Mouse (Mus musculus): ENCODE measurements around the gene Sh3kbp1.

Gene Sh3kbp1

DNA sequence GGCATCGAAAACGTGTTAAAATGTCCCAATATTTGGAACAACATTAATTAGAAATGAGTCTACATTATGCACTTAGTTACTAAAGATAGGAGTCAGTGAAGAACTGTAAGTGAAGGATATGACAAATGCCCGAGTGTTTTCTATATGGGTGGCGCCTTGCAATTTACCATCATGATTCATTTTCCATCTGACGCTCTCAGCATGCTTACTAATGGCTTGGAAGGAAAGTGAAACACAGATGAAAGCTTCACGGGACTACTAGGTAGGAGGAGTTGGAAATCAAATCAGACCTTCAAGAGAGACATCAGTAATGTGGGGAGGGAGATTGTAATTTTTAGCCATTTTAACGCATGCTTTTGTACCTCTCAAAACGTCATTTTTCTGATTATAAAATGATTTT, 223.7 kb downstream of the Sh3kbp1 start:
- no peak for DNase-seq

DNA sequence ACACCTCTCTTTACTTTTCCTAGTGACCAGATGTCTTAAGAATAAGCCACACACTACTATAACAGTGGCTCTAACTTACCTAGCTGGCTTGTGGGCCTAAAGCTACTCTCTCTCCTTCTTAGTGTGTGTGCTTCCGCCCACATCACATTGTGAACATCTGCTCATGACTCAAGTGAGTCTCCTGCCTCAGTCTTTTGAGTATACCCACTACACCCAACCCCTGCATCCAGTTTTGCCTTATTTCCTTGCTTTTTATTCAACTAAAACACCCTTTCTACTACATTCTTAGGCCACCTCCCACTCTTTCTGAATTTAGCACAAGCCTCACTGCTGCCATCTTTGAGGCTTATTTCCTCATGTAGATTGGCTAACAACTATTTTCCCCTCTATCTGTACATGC, 229.8 kb downstream of the Sh3kbp1 start:
- DNase-seq, result no peak

DNA sequence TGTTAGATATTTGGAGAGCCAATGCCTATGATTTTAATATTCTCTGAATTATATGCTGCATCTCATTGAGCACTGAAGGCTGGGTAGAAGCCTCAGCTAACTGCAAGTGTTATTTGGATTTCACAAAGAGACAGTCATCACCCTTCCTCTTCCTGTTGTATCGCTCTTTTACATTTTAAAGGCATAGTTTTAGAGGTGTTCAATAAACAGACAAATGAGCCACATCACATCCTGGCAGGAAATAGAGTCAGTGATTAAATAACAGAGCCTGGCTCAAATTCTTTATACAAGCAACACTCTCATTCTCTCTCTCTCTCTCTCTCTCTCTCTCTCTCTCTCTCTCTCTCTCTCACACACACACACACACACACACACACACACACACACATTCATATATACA, 231.1 kb downstream of the Sh3kbp1 start:
- DNase-seq, result no peak

- DNase-seq, result no peak
Observed at GRCm38 (mm10) chrX:159860841-159861530, 233.9 kb downstream of the Sh3kbp1 start.

- DNase-seq, result no peak
Observed at GRCm38 (mm10) chrX:159867660-159868059, 240.6 kb downstream of the Sh3kbp1 start.

- DNase-seq, result no peak
Observed at GRCm38 (mm10) chrX:159872521-159872920, 245.4 kb downstream of the Sh3kbp1 start.

GRCm38 (mm10) chrX:159877770-159878169, 250.7 kb downstream of the Sh3kbp1 start:
- DNase-seq, result no peak

DNA sequence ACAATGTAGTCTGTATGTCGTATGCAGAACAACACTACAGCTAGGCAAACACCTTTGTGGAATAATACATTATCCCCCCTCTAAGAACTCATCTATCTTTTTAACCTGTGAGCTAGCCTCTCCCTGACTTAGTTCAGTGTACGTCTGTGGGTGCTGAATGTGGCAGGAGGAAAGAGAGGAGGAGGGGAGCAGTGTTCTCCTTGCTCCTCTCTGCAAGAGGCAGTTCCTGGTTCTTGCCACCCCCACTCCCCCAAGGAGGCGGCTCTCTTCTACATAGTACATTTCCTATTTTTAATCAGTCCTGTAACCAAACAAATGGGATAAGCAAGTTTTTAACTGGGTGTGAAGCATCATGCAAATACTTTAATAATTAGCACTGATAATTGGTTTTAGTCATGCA, 252.4 kb downstream of the Sh3kbp1 start:
- DNase-seq, result no peak

GRCm38 (mm10) chrX:159881576-159881975, 254.5 kb downstream of the Sh3kbp1 start:
- DNase-seq, result no peak

- DNase-seq, result no peak
Observed at GRCm38 (mm10) chrX:159896536-159896935, 269.5 kb downstream of the Sh3kbp1 start.

DNA sequence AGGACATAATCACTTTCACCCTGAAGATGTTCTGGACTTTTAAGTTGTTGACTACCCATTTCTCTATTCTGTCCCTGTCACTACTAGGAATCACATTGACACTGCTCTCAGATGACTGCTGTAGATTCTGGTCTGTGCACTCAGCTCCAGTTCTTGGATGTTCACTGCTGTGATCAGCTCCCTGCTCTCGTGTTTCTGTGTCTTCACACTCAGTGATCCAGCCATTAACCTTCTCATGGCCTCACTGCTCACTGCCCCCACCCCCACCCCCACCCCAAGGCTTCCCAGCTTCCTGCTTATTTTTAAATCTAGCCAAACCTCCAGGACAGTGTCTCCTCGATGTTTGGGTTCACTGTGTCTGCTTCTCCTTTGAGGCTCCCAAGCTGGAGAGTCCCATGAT, 271.0 kb downstream of the Sh3kbp1 start:
- no peak for DNase-seq

- no peak for DNase-seq
Observed at GRCm38 (mm10) chrX:159899121-159899520, 272.0 kb downstream of the Sh3kbp1 start.

DNA sequence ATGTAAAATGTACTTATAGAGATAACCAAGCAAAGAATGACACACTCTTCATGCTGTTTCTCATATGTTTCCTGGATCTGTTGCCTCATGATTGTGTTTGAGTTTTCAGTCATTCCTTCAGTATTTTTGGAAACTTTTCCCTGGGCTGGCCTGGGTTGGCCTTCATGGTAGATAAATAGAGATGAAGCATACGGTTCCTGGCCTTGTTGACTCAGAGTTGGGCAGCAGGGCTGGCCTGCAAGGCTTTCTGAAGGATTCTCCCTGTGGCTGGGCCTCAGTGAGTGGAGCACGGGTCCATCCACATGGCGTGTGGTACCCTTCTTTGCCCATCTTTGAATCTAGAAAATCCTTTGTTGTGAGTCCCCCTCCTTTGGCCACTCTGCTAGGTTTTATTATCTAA, 276.3 kb downstream of the Sh3kbp1 start:
- DNase-seq, result no peak

GRCm38 (mm10) chrX:159907703-159908102, 280.6 kb downstream of the Sh3kbp1 start:
- DNase-seq, result no peak

GRCm38 (mm10) chrX:159909446-159910277, 282.6 kb downstream of the Sh3kbp1 start:
- no peak for DNase-seq

GRCm38 (mm10) chrX:159910600-159910999, 283.5 kb downstream of the Sh3kbp1 start:
- DNase-seq, result no peak

DNA sequence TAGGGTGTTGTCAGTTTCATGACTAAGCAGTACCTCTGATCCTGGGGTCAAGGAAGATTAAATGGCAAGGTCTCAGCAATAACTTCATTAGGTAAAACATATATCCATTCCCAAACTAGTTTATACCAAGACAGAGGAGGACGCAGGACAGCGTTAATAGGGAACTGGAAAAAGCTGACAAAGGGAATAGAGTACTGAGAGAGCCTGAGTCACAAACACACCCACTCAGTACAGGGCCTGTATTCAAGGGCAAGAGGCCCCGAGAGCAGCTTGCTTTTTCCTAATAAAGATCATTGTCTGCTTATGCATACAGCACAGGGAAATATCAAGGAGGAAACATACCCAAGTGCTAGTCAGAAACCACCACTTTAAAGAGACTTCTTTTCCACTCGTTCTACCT, 284.5 kb downstream of the Sh3kbp1 start:
- DNase-seq, result no peak

DNA sequence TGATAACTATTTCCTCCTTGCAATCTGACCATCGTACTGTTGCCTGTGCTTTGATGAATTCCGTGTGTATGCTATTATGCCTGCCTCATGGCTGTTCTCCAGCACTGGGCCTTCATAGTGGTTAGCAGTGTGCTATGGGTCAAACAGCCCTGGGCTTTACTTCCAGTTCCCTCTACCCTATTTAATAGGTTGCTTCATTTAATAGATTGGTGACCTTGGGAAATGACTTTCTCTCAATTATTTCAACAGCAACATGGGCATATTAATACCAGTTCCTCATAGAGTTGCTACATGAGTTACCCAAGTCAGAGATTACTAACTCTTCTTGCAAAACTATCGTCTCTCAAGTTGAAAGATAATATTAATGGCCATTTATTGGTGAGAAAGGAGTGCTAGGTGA, 285.0 kb downstream of the Sh3kbp1 start:
- no peak for DNase-seq

DNA sequence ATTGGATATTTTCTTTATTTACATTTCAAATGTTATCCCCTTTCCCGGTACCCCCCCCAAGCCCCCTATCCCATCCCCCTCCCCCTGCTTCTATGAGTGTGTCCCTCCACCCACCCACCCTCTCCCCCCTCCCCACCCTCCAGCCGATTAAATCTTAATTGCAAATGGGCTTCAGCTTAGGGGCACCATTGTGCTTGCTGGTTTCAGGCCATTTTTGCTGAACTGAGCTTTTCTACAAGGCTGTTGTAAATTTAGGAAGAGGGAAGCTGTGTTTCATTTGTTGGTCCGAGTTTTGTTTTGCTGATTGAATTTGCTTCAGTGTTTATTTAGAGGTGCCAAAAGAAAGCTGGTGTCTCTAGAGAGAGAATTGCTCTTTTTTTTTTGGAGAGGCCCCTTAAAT, 286.4 kb downstream of the Sh3kbp1 start:
- no peak for DNase-seq

GRCm38 (mm10) chrX:159915125-159915524, 288.1 kb downstream of the Sh3kbp1 start:
- DNase-seq, result no peak

DNA sequence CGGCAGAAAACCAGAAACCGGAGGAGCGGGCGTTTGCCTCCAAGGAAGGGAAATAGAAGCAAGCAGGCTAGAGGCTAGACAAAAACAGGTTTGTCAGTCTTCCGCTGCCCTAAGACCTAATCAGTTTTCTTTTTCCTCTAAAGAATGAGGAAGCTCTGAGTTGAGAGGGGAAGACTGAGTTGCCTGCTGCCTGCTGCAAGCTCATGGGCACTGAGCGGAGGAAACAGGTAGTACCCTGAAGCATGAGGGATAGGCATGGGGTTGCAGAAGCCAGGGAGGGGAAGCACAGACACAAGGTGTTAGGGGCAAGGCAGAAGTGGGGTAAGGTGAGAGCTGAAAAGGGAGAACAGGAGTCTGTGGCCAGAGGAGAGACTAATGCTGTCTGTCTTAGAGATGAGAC, 297.7 kb downstream of the Sh3kbp1 start:
- no peak for DNase-seq

- no peak for DNase-seq
Observed at GRCm38 (mm10) chrX:159928165-159928564, 301.1 kb downstream of the Sh3kbp1 start.

DNA sequence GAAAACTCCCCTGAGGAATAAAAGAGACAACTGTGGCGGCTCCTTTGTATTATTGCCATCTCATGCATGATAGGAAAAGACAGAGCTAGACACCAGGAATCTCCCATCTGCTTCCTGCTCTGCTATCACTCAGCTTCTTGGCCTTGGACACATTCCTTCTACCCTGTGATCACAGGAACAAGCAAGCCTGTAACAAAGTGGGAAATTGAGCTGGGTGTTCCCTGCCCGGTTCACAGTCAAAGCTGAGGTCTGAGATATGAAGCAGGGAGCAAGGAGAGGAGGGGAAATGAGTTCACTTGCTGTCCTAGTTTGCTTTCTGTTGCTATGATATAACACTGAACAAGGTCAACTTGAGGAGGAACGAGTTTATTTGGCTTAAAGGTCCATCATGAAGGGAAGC, 301.8 kb downstream of the Sh3kbp1 start:
- DNase-seq, result no peak

GRCm38 (mm10) chrX:159932027-159932426, 305.0 kb downstream of the Sh3kbp1 start:
- DNase-seq, result no peak
